Mouse (Mus musculus) c-Kit-positive CD71-positive TER-119-negative erythroid progenitor cells, embryonic 14.5 days (primary cell): Measurements from ENCODE around the gene Zfp764.
A peak's percentile ranks its signal among the peaks of the same experiment; 100 is the strongest.
"Not testable (repeated sequence)": the region's sequence is repeated elsewhere in the genome, so short reads cannot be mapped to it uniquely, and the experiment has no call there.

Experiments used
- DNase-seq: peaks from one replicate; pipeline ENCODE4 v3.0.0-alpha.2; 2013; ENCODE audit warnings: low read depth

Gene Zfp764

DNA sequence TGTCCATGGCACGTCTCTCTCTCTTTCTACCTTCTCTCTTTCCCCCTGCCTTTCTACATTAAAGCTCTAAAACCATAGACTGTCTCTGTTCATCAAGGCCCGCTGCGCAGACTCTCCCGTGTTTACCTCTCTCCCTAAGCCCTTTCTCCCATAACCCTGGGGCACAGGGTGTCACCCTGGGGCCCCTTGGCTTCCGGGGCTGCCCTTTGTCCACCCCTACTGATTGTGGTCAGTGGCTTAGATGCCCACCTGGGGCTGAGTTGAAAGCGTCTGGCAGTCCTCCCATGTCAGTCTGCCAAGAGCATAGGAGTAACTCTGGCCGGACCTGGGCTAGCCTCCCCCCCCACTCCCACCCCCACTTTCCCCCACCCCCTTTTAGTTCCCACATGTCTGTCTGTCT lies 16.3 kb downstream of the Zfp764 start:
- no peak for DNase-seq

DNA sequence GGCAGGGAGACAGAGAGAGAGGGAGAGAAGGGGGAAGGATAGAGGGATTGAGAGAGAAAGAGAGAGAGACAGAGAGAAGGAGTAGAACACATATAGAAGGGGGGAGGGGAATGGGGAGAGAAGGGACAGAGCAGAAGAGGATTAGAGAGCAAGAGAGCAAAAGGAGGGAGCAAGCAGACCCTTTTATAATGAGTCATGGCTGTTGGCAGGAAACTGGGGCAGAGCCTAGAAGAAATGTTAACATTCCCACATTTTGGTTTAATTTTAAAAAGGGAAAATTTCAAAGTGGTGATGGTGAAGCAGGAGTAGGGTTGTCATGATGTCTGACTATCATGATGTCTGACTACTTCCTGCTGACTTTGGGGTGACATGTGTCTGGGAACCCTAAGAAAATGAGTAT lies 18.4 kb downstream of the Zfp764 start:
- DNase-seq = not testable (repeated sequence)

DNA sequence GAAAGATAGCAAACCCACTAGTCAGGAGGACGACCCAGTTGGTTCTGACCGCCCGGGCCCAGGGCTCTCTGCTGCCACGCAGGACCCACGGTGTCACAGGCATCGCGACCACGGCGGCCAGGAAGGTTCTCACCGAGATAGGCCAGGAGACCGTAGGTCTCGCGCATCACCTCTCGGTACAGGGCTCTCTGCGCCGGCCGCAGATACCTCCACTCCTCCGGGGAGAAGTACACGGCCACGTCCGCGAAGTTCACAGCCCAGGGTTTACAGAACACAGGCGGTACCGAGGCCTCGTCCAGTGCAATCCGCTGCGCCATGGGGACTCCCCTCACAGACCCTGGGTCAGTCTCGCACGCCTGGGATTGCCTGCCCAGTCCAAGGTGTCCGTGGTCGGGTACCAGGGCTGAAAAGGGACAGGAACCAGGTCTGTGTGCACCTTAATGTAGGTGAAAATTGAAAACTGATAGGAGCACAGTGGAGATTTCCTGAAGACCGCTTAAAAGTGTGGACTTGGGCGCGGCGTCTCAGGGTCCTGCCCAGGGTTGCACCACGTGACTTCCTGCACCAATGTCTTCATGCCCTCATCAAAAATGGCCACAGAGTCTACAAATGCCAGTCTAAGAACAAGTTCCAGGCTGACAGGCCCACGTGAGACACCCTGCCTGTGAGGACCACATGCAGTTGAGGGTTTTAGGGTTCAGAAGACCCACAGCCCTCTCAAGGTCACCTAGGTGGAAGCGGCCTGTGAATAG lies 19.8 kb downstream of the Zfp764 start, which contains the start of gene 9130019O22Rik:
9130019O22Rik (minus strand) TSS at position 526 of the 752 bp plus-strand sequence.
- DNase-seq = peak; percentile 92

DNA sequence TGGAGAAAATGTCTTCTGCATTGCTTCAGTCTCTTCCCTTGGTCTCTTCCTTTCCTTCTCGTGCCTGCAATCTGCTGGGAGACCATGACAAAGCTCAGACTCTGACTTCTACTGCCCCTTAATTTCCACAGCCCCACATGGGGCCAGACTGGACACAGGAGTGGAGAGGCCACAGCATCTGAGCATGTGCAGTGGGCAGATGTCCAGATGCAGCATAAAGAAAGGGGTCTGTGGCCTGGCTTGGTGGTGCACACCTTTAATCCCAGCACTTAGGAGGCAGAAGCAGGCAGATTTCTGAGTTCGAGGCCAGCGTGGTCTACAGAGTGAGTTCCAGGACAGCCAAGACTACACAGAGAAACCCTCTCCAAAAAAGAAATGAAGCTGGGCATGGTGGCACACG lies 21.1 kb downstream of the Zfp764 start:
- DNase-seq = not testable (repeated sequence)

DNA sequence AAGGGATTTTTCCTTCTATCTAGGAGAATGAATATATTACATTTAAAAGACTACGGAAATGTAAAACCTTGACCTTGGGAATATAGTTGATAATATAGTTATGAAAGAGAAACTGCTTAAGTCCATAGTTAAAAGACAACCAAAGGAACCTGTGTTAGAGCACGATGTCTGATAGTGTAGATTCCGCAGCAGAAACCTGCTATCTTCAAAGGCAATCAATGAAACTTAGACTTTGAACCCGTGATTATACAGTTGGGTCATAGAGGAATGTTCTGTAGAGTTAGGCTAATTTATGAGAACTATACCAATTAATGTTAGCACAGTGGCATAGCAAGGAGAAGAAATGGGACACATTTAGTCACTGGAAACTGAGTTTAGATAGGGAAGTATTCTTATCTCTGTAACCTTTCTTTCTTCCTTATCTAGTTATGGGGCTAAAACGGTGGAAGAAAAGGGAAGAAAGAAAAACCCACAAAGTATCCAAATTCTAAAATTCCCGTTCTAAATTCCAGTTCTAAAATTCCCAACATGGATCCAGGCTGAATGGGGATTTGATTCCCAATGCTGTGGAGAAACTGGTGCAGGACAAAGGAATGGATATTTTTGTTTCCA lies 28.2 kb downstream of the Zfp764 start:
- DNase-seq = no peak

DNA sequence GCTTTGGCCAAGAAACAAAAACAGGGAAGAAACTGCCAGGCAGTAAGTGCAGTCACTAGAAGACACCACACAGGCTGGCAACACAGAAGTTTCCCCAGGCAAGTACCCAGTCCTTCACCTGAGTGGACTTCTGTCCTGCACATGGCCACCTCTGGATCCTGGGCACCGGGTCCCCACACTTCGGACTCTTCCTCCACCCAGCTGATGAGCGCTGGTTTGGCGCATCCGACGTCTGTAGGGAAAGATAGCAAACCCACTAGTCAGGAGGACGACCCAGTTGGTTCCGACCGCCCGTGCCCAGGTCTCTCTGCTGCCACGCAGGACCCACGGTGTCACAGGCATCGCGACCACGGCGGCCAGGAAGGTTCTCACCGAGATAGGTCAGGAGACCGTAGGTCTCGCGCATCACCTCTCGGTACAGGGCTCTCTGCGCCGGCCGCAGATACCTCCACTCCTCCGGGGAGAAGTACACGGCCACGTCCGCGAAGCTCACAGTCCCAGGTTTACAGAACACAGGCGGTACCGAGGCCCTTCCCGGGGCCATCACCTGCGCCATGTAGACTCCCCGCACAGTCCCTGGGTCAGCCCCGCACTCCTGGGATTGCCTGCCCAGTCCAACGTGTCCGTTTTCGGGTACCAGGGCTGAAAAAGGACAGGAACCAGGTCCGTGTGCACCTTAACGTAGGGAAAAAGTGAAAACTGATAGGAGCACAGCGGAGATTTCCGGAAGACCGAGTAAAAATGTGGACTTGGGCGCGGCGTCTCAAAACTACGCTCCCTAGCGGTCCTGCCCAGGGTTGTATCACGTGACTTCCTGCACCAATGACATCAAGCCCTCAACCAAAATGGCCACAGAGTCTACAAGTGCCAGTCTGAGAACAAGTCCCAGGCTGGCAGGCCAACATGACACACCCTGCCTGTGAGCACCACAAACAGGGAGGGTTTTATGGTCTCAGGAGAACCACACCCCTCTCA lies 31.1 kb downstream of the Zfp764 start, which contains the start of gene Zfp747:
Zfp747 (minus strand) TSS at position 780 of the 975 bp plus-strand sequence.
- DNase-seq = peak; percentile 98

DNA sequence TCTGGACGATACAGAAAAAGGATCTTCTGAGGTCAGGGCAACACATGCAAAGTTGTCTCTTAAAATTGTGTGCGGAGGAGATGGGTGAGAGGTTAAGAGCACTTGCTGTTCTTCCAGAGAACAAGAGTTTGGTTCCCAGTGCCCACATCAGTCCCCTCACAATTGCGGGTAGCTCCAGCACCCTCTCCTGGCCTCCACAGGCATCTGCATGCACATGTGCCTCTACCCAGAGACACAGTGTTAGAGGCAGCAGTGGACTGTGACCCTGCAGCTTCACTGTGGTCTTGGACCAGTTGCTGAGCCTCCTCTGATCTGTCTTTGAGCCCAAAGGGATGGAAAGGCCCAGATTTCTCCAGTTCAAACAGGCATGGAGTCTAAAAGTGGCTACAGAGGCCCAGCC lies 34.8 kb downstream of the Zfp764 start:
- DNase-seq = not testable (repeated sequence)

DNA sequence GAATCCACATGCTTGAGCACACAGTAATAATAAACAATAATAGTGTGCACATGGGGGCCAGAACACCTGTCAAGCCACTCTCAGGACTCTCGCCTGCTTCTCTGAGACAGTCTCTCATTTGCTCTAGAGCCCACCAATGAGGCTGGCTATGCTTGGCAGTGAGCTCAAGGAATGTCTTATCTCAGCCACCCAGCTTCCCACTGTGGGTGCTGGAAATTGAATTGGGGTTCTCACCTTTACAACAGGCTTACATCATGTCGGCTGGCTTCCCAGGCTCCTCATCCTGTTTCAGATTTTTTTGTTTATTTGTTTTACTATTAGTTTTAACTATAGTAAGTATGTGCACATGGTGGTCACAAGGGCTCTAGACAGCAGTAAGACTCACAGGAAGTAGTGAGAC lies 35.4 kb downstream of the Zfp764 start:
- DNase-seq = no peak

DNA sequence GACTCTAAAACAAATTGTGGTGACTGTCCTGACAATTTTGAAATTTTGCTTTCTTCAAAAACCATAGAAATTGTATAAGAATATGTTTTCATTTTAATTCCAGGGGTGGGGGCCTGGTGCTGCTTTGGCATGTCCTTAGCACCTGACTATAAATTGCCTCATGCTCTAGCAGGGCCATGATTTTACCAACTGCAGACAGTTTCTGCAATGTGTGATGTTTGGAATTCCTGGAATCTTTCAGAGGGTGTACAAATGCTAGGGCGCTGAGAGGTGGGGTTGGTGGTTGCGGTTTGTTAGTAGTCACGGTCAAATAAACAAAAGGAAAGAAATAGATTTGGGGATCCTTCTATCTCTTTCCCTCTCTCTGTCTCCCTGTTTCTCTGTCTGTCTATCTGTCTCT lies 40.4 kb downstream of the Zfp764 start:
- no peak for DNase-seq

DNA sequence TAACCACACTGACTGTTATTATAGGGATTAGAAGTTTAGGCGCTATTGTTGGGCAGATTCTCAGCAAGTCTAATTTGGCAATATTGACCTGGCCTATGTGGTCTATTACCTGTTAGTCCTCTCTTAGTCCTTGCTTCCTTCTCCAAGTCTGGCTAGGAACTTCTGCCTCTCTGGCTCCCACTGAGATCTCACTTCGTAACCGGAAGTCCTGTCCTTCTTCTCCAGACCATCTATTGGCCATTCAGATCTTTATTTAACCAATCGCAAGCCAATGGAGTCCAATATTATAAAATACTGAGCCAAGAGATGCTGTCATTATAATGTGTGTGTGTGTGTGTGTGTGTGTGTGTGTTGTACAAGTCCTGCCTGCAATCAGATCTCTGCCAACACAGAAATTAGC lies 42.5 kb downstream of the Zfp764 start:
- no peak for DNase-seq

DNA sequence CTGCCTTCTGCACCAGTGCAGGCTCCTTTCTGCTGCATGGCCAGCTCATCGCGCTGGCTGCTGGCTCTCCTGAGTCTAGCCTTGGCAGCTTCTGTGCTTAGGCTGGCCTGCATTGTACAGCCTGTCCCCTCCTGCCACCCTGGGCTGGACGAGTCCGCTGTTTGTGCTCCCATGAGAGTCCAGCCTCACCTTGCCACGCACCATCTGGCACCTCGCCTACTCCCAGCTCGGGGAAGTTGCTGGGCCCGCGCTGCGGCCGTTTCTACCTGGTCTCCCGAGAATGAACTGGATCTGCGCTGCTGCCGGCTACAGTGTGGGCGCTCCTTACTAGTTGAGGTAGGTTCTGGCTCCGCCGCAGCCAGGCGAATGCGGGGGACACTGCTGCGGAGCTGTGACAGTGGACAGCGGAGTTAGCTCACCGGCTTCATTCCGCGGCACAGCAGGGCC lies 43.1 kb downstream of the Zfp764 start:
- DNase-seq = no peak

DNA sequence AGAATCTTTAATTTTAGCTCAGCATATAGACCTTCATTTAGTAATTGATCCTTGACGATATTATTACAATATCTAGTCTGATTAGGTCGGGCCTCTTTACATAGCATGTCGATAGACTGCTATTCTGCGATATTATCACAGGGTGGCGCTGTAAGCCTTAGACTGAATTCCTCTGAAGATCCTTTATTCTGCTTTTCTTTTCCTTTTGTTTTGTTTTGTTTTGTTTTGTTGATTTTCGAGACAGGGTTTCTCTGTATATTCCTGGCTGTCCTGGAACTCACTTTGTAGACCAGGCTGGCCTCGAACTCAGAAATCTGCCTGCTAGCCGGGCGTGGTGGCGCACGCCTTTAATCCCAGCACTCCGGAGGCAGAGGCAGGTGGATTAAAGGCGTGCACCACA lies 44.2 kb downstream of the Zfp764 start:
- DNase-seq = not testable (repeated sequence)

DNA sequence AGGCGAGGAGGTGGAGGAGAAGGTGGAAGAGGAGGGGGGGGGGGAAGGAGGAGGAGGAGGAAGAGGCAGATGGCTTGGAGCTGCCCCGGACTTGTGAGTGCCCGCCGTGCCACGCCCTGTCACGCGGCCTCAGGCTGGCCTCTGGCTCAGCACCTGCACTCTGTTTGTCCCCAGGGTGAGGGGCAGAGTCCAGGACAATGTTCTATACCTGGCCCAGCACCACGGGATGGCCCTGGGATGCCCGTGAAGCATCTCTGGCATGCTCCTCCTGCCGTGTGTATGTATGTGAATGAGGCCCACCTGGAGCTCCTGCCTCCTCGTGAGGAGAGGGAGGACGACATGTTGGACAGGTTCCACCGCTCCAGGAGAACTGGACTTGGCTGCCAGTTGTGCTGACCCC lies 45.2 kb downstream of the Zfp764 start:
- DNase-seq = no peak

DNA sequence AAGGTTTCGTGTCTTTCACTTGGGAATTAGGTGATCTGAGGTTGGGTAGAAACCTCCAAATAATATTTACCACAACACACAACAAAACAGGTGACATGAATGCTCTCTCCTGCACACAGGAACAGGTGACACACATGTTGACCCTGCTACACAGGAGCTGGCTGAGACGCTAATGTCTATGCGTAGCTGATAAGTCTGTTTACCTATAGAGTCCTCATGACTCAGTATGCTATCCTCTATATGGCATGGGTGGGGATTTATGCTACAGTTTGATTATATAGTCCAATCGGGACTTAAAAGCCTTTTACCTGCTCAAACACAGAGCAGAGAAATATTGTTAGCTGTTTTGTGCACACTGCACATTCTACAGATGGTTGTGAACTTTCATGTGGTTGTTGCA lies 46.4 kb downstream of the Zfp764 start:
- no peak for DNase-seq

DNA sequence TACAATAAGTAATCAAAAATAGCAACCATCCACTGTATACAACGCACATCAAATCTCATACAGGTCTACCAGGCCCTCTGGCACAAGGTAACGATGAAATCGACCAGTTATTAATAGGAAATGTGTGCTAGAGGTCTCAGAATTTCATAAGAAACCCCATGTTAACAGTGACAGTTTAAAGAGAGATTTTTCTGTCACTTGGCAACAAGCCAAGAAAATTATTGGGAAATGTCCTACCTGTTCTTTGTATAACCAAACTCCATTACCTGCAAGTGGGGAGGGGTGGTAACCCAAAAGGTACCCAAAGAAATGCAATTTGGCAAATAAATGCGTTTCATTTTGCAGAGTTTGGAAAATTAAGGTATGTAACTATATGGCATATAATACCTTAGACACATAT lies 48.1 kb downstream of the Zfp764 start:
- DNase-seq = no peak

DNA sequence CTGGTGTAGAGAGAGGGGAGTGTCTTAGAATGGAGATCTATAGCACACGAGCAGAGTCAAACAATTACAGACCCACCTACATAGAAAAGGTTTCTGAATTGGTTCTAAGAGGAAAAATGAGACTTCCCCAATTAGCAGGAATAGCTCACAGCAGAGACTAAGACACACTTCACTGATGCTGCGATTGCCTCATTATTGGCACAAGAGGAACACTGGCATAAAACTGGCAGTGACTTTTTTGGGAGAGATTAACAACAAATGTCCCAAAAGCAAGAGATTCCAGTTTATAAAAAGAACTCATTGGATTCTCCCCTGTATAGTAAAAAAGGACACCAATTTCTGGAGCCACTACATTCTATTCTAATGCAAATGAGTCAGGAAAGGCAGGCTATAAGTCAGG lies 48.8 kb downstream of the Zfp764 start:
- DNase-seq = no peak

DNA sequence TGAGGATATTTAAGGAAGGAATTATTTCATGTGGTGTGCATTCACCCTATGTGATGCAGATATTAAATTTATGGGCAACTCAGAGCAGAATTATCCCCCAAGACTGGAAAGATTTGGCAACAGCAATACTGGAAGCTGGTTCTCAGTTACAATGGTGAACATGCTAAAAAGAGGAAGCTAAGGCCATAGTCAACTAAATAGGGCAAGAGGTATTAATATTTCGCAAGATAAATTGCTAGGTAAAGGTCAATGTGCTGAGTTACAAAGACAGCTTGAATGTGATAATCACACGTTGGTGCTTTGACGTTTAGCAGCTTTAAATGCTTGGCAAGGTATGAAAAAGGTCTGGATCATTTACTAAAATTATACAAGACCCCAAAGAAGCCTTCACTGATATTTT lies 50.8 kb downstream of the Zfp764 start:
- DNase-seq = no peak
